Mouse (Mus musculus) ZHBTc4 (cell line): Measurements from ENCODE around the gene Rnf150.
A peak's percentile ranks its signal among the peaks of the same experiment; 100 is the strongest.

Experiments
- DNase-seq: peaks from one replicate; pipeline ENCODE4 v3.0.0-alpha.2; 2011; ENCODE audit warnings: low read depth, low spot score

Gene Rnf150

DNA sequence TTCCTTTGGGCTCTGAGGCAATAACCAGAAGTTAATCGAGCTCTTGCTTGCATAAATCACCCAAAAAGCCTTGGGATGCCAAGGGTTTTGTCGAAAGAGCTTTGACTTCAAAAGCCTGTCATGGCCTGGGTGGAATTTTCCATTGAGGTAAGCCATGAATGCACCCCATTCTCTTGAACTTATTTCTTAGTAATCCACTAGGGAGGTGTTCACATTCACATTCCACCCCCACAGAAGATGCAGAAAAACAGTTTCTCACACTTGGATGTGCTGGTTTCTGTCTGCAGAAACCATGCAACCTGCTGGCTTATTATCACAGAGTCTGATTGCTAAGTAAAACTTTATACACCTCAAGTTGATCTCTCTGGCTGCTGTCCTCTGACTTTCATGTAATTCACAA lies 148.1 kb downstream of the Rnf150 start:
- no peak for DNase-seq

DNA sequence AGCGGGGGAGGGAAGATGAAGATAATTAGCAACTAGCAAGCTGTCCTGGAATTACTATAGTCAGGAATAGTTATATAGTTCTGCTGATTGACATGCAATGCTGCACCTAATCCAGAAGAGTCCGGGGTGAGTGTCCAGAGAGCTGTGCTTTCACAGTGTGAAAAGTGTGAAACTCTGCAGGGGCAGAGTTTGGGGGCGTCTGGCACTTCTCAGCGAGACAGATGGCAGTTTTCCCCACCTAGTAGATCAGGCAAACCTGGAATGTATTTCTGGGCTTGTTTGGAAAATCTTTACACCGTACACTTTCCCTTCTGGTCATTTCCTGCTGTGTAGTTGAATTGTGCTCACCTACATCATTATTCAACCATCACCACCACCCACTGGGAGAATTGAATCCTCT lies 148.6 kb downstream of the Rnf150 start:
- no peak for DNase-seq

DNA sequence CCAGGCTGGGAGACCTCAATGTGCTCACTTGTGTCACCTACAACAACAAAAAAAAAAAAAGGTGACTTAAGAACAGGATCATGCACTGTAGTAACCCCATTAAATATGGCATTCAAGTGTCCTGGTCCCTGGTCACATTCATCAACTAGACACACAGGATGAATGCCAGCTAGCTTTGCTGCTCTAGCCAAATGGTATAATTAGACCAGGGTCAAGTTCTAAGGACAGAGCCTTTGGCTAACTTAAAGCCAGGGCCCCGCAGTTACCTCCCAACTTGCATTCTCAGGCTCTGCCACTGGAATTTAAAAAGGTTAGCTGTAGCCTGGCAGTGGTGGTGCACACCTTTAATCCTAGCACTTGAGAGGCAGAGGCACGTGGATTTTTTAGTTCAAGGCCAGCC lies 165.1 kb downstream of the Rnf150 start:
- DNase-seq = no peak

DNA sequence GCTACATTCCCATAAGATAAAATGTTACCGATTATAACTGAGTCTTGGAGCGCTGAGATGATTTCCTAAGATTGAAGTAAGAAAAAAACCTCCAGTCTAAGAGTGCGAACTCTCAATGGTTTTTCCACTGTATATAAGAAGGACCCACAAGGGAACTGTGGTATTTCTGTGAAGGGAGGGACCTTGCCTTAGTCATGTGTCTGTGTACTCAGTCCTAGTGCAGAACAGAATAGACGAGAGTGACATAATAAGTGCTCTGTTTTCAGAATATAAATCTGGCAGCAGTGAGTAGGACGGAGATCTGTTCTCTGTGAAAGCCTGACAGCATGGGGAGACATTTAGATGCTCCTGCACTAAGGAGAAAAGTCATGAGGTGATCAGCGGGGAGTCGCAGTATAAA lies 169.6 kb downstream of the Rnf150 start:
- DNase-seq = no peak

DNA sequence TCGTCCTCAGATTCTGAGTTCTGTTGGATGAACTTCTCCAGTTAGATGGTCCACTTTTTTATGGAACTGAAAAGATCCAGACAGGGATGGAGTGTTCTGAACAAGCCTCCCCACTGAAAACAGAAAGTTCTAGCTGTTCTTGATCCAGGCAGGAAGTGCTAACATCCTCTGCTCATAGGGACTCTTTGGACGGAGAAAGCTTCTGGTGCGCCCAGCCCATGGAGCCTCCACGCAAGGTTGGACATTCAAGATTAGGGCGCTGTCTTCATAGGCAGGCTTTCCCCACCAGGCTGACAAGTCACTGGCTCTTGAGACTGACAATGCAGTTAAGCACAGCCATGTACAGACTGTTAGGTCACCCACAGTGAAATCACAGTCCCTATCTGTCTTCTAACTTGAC lies 172.0 kb downstream of the Rnf150 start:
- DNase-seq = no peak

DNA sequence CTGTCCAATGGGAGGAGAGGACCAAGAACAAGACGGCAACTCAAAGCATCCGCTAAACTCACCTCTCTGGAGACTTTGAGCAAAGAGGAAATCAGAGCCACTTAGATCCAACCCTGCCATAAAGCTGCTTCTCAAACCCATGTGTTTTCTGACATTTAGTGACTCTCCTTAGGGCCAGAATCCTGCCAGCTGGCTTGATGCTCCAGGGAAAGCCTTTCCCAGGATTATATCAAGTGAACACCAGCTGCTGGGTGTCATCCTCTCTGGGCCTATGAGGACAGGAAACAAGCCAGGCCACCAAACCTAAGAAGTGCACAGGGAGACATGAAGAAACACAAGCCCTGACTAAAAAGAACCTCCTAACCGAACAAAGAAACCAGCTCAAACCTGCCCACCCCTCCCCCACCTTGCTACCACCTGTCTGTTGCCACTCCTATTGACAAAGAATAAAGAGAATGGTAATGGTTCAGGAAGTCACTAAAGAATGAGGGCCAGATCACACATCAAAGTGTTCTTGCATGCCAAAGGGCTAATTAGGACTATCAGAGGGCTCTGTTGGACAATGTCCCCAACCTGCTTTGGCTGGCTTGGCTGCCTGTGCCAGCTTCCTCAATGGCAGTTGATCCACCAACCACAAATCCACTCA lies 173.5 kb downstream of the Rnf150 start:
- DNase-seq = peak; percentile 96

DNA sequence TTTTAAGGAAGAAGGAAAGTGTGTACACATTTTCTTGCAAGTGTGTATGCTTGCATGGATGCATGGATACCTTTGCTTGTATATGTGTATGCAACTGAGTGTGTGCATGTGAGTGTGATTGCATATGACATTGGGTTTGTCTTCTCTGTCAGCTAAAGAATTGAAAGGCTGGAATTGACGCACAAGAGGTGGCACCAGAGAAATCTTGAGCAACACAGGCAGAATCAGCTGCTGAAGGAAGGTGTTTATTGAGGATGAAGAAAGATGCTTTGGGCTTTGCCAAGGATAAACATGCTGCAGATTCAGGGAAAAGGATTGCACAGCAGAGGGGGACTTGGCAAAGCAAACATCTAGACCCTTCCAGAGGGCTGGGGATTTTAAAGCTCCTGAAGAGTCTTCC lies 174.2 kb downstream of the Rnf150 start:
- no peak for DNase-seq

DNA sequence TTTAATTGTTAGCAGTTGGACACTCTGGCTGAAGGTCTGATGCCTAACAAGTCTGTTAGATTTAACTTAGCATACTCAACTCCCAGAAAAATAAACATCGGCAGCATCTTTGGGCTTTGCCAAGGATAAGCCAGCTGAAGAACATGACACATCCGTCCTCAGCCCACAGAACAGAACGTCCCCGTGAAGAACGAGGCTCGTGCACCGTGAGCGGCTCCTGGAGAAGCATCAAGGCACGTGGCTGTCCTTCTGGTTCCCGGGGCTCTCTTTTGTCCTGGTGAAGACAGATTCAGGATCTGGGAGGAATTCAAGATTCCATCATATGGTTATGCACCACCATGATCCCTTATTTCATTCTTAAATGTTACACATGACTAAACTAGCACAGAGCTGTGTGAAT lies 175.4 kb downstream of the Rnf150 start:
- DNase-seq = no peak

DNA sequence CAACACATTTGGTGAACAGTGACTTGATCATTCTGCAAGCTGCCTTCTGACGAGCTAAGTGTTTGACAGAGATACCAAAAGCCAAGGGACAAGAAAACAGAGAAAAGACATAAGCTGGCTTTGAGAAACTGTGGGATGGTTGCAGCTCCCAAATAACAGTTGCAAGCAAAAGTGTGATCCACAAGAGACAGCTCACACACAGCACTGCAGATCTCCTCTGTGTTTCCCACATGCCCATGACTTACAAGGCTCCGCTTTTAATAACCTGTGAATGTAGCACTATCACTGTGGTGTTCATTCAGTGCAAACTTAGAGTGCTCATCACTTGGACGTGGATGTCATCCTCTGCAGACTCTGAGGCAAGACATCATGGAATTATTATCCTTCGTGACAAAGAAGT lies 178.3 kb downstream of the Rnf150 start:
- no peak for DNase-seq

DNA sequence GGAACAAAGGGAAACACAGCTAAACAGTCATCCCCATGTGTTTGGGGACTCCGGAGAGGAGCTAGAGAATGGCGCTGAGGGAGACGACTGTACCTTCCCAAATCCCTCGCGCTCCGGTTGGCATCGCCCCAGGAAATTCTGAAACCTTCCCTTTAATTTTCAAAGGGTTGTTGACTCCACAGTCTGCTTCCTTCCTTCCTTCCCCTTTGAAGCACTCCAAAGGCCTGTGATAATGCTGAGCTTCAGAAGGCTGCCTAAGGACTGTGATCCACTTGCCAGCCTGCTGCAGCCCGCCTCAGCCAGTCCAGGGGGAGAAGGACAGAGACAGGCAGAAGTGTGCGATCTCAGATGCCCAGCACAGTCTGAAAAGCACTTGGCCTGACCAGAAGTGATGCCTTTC lies 183.8 kb downstream of the Rnf150 start:
- DNase-seq = no peak

DNA sequence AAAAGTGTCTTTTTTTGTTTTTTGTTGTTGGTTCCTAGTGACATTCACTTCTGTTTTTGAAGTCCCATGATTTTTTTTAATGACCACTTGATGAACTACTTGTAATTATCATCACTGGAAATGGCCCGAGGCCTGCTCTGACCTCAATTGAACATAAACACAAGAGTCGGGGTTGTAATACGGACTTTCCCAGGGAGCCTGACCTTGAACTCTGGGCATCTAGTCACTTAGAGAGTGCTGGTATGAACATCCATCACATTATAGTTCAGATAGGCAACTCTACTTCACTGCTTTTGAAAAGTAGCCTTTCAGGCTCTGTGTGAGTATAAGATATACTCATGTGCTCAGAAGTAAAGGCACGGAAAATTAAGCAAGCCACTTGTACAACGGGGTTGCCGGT lies 185.4 kb downstream of the Rnf150 start:
- no peak for DNase-seq

DNA sequence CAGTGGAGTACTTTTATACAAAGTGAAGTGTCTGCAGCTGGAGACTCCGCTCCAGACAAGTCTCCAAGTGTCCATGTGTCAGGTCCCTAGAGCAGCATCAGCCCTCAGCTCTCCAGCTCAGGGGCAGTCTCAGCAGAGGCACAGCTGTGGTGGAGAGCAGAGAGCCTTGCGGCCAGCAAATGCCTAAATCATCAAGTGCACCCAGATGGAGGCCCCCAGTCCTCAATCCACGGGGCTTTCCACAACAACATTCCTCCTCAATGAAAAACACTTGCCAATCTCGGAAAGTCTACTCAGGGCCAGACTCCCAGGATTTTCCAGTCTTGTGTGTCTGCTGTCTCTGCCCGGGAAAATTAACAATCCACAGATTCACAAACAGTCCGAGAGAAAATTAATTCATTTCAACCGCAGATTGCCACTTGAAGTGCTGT lies 186.0 kb downstream of the Rnf150 start:
- DNase-seq = no peak

DNA sequence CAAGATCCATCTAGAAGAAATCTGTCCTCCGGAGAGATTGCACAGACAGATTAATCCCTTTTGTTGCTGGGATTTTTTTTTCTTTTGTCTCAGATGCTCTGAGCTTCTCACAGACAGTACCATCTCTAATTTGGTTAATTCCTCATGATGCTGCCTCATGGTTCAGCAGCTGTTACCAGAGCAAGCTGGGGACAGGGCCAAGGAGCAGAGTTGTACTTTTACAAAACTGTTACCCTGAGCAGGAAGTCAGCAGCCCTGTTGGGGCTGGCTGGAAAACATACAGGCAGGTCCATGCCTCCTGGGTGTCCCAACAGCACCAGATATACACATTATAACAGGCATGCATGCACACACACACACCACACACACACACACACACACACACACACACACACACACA lies 186.5 kb downstream of the Rnf150 start:
- DNase-seq = no peak

DNA sequence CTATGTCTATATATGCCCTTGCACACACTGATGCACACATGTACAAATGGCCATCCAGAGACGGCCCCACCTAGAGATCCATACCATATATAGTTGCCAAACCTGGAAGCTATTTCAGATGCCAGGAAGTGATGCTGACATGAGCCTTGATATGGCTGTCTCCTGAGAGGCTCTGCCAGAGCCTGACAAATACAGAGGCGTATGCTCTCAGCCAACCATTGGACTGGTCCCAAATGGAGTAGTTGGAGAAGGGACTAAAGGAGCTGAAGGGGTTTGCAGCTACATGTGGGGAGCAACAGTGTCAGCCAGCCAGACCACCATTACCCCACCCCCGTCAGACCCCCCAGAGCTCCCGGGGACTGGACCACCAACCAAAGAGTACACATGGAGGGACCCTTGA lies 189.7 kb downstream of the Rnf150 start:
- no peak for DNase-seq

DNA sequence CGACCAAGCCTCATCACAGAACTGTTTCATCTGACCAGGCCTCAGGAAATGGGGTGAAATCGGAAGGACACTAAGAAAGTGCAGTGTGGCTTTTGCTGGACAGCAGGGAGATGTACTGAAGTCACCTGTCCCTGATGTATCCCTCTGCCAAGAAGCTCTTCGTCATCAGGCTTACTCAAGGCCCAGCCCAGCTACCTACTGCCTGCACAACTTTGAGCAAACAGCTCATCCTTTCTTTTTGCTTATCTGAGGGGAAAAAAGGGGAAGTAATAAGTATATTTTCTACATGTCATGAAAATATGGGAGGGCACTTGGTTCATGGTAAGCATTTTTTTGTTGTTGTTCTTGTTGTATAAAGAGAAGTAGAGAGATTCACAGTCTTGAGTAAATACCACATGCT lies 191.6 kb downstream of the Rnf150 start:
- no peak for DNase-seq

DNA sequence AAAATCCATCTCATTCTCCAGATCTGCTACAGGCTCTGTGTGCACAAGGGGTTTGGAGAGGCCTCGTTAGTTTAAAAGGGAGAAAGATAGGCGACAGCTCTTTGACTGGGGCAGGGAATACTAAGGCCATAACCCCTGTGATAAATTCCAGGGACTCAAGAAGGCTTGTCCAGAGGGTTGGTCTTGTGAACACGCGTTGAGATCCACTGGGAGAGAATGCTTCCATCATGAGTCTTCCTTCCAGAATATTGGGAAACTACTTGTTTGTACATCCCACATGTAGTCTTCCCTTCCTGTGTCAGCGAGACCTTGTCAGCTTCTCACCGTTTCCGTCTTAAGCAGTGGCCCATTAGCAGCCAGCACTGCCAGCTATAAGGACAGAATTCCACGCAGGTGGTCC lies 195.8 kb downstream of the Rnf150 start:
- DNase-seq = no peak

DNA sequence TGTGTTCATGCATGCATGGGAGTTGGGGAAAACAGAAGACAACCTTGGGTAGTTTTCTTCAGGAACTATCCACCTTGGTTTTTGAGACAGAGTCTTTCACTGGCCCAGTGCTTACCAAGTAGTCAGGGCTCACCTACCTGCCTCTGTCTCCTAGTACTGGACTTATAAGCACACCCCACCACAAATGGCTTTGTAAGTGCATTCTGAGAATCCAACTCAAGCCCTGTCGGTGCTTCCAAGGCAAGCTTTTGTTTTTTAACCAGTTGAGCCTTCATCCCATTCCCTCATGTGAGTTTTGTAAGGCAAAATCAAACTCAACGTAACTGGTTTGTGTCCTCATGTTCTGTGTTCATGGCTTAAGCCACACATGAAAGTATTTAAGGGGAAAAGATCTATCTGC lies 196.9 kb downstream of the Rnf150 start:
- no peak for DNase-seq

DNA sequence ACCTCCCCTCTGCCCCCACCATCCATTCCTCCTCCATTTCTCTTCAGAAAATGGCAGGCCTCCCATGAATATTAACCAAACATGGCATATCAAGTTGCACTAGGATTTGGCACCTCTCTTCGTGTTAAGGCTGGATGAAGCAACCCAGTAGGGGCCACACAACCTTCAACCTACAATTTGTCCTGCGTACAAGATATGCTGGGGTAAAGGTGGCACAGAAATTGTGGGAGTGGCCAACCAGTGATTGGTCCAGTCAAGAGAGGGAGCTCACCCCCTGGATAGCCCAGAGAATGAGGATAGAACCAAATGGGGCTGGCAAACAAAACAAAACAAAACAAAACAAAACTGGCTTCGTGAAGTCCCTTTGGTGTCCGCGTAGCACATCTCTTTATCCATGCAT lies 198.1 kb downstream of the Rnf150 start:
- DNase-seq = no peak

DNA sequence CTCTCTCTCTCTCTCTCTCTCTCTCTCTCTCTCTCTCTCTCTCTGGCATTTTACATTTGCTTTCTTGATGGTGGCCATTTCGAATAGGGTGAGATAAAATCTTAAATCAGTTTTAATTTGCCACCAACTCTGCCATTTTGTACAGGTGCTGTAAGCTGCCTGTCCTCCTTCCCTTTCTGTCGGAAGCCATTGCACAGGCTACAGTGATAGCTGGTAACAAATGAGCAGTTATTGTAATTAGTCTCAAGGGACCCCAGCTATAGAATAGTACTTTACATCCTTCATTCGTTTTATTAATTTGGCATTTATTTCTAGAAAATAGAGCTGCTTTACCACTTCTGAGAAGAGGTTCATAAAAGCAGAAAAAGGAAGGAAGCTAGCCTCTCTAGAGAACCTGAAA lies 198.7 kb downstream of the Rnf150 start:
- no peak for DNase-seq

DNA sequence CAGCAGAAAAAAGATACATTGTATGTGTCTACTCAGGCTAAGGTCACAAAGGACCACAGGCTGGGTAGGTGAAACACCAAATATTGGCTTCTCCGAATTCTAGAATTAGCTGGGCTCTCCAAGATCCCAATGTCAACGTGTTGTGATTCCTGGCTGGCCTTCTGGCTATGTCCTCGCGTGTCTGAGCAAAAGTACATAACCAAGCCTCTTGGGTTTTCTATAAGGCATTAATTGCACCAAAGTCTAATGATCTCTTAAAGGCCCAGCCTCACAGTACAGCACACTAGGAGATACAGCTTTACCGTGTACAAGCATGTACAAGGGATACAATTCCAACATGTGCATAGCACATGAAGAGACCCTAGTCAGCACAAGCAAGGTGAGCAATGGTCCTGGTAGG lies 199.1 kb downstream of the Rnf150 start:
- DNase-seq = no peak

DNA sequence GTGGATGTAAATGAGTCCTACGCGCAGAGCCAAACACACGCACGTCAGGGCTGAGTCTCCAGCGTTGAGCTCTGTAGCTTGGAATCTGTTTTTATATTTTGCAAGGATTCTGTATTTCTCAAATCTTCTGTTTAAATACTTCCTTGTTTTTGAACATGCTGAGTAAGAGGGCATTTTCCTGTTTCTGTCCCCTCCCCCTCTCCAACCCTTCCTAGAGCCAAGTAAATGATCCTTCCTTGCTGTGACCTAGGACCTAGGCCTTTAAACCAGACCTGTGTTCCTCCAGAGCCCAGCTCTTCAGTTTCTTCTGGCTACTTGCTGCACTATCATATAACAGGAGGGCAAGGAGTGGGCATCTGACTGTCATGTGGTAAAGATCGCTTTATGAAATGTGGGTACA lies 200.9 kb downstream of the Rnf150 start:
- no peak for DNase-seq

DNA sequence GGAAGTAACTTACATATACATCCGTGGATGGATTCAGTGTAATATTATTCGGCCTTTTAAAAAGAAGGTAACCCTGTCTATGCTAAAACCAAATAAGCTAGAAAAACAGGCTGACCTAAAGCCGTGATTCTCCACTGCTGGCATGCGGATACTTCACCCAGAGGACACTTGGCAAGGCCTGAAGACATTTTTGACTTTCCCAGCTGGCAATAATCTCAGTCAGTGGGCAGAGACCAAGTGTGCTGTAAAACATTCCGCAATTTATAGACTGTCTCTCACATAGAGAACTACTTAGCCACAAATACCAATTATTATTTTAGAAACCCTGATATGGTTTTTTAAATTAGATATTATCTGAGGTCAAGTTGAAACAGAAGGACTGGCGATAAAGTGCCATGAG lies 202.9 kb downstream of the Rnf150 start:
- DNase-seq = no peak

DNA sequence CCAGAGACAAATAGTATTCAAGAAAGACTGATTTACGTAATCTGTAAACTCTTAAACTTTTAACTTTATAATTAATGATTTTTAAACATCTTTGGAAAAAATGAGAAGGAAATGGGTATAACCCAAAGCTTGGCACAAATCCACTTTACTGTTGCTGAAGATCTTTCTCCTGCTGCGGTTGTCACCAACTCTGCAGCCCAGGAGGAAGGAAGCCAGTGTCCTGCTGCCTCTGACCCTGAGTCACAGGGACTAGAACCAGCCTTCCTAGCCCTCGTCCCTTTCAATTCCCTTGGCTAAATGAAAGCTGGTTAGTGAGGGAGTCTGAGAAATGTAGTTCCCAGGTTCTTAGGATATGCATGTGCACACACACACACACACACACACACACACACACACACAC lies 203.7 kb downstream of the Rnf150 start:
- no peak for DNase-seq

DNA sequence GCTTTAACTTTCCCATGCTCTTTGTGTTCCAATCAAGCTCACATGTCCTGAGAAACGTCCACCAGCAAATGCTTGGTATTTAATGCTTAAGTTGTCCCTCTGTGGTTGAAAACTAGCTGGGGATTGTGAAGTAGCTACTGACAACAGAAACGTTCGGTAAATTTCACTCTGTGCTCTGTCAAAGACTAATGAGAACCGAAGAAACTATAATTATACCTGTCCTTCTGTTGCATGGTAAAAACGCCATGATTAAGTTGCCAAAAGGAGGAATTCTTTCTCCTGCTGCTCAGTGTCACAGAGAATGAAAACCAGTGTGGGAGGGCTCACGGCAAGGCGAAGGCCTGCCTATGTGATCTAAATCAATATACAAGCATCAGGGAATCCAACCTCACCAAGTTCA lies 204.8 kb downstream of the Rnf150 start:
- no peak for DNase-seq
